Mouse (Mus musculus) G1E (cell line): ENCODE data around the gene Pdzrn4. TPM values are rescaled to one million over a fixed set of nuclear protein-coding genes. Genes with fewer than 3 reads are reported as not detected.

ENCODE experiments used
- ATAC-seq: 2 replicates; pipeline ENCODE4 v1.8.0; 2016; ENCODE audit warnings: mild to moderate bottlenecking; ENCODE audit not compliant: insufficient number of reproducible peaks, poor library complexity, low FRiP score, severe bottlenecking; ENCODE audit errors: extremely low read depth
- DNase-seq: peaks from one replicate; pipeline ENCODE4 v3.0.0; 2012; ENCODE audit warnings: low spot score
- H3K27me3 ChIP-seq: 2 replicates; pipeline ENCODE4 v1.6.1; 2012; ENCODE audit warnings: mild to moderate bottlenecking, low read length, inconsistent platforms; ENCODE audit not compliant: insufficient read depth
- H3K36me3 ChIP-seq: replicated peaks from 2 replicates; pipeline ENCODE3; 2012; ENCODE audit warnings: mild to moderate bottlenecking, inconsistent platforms
- H3K4me1 ChIP-seq: 2 replicates; pipeline ENCODE4 v1.6.1; 2012; ENCODE audit warnings: low read depth, low read length, inconsistent platforms, mixed read lengths; ENCODE audit not compliant: insufficient read depth
- H3K4me3 ChIP-seq: 2 replicates; pipeline ENCODE4 v1.5.1; 2012; ENCODE audit warnings: low read depth, mild to moderate bottlenecking, inconsistent platforms, low read length, moderate library complexity, mixed read lengths
- H3K9me3 ChIP-seq: replicated peaks from 2 replicates; pipeline ENCODE4 v1.6.1; 2012; ENCODE audit warnings: inconsistent platforms
- CTCF ChIP-seq: IDR thresholded peaks from 2 replicates; pipeline ENCODE4 v1.5.1; 2012; ENCODE audit warnings: low read depth, low read length, inconsistent platforms, mixed read lengths
- GATA1 ChIP-seq: IDR thresholded peaks from 2 replicates; pipeline ENCODE4 v1.6.1; 2012; ENCODE audit warnings: borderline replicate concordance, low read length, inconsistent platforms, mixed read lengths
- GATA2 ChIP-seq: IDR thresholded peaks from 2 replicates; pipeline ENCODE4 v1.6.1; 2012; ENCODE audit warnings: low read depth, low read length, inconsistent platforms, borderline replicate concordance
- POLR2AphosphoS5 ChIP-seq: IDR thresholded peaks from 2 replicates; pipeline ENCODE4 v1.6.1; 2012; ENCODE audit warnings: low read depth, low read length, inconsistent platforms; ENCODE audit not compliant: insufficient replicate concordance
- TAL1 ChIP-seq: conservative IDR thresholded peaks from 2 replicates; pipeline ENCODE4 v1.6.1; 2012; ENCODE audit warnings: low read depth, low read length, inconsistent platforms, mixed read lengths
- polyA plus RNA-seq: library from polyadenylated mRNA; stranded (reverse); fragments of >175 nt; gene quantifications from 2 replicates; pipeline ENCODE4 v1.2.3, GENCODE M21; 2012
- total RNA-seq, 2 experiments: library from RNA; stranded (forward) in 1 of 2; stranded (reverse) in 1 of 2; fragments of 200-1000 nt in 1 of 2; fragments of >200 nt in 1 of 2; fragmentation: Nextera tagmentation in 1 of 2; gene quantifications; 2 replicates each; pipeline ENCODE4 v1.2.3; 2014 to 2017

Gene Pdzrn4
- total and polyA plus RNA-seq, 3 experiments = 0.05 TPM; not detected in 2

- Histone ChIP-seq H3K4me1 (no peaks in the 10 kb centered on the region), H3K27me3 (no peaks in the 10 kb centered on the region), H3K36me3 (no peaks in the 10 kb centered on the region), H3K9me3 (peaks cover 22% of the 10 kb centered on the region), H3K4me3 (no peak overlapping the region)
- TF ChIP-seq POLR2AphosphoS5 = no peak
- TF ChIP-seq TAL1 = no peak
- TF ChIP-seq GATA1 = no peak
- no peak for TF ChIP-seq CTCF
- TF ChIP-seq GATA2 = no peak
- no peak for ATAC-seq
- DNase-seq = no peak
Measured at GRCm38 (mm10) chr15:92794275-92794674, 397.6 kb downstream of the Pdzrn4 start.

- no peaks in the 10 kb centered on the region for H3K4me1 ChIP-seq
- no peaks in the 10 kb centered on the region for H3K36me3 ChIP-seq
- TF ChIP-seq GATA1 (no peak), POLR2AphosphoS5 (no peak), TAL1 (no peak), GATA2 (no peak), CTCF (no peak)
- no peak overlapping the region for H3K4me3 ChIP-seq
- H3K27me3 ChIP-seq = no peaks in the 10 kb centered on the region
- ATAC-seq = no peak
- peaks cover 16% of the 10 kb centered on the region for H3K9me3 ChIP-seq
- no peak for DNase-seq
Measured at GRCm38 (mm10) chr15:92805934-92806333, 409.3 kb downstream of the Pdzrn4 start.

- TF ChIP-seq GATA1 = no peak
- no peak for TF ChIP-seq GATA2
- TF ChIP-seq POLR2AphosphoS5 = no peak
- no peak for TF ChIP-seq TAL1
- no peak for TF ChIP-seq CTCF
- H3K27me3 ChIP-seq = no peaks in the 10 kb centered on the region
- H3K9me3 ChIP-seq = peaks cover 16% of the 10 kb centered on the region
- no peaks in the 10 kb centered on the region for H3K4me1 ChIP-seq
- ATAC-seq (no peak), DNase-seq (no peak)
- H3K36me3 ChIP-seq = no peaks in the 10 kb centered on the region
- H3K4me3 ChIP-seq = no peak overlapping the region
Measured at GRCm38 (mm10) chr15:92806352-92806751, 409.7 kb downstream of the Pdzrn4 start.
